Mouse (Mus musculus) forebrain, embryonic 11.5 days (tissue): ENCODE results near the gene Cxcl9. TPM values are rescaled to one million over a fixed set of nuclear protein-coding genes. Genes with fewer than 3 reads are reported as not detected.

ENCODE experiments used
- ATAC-seq: fragments of 200-750 bp; cut with Nextera tagmentation; replicated peaks from 2 replicates; pipeline ENCODE4 v1.8.0; 2017; ENCODE audit warnings: moderate TSS enrichment; ENCODE audit not compliant: low FRiP score
- DNase-seq: peaks from one replicate; pipeline ENCODE4 v3.0.0-alpha.2; 2017; ENCODE audit warnings: low spot score
- H3K27ac ChIP-seq: fragments of 300-500 bp; sonication (generic); 2 replicates; pipeline ENCODE4 v1.5.1; 2014; ENCODE audit warnings: low read depth, low read length
- H3K27me3 ChIP-seq: fragments of 300-500 bp; sonication (generic); 2 replicates; pipeline ENCODE4 v1.6.1; 2014; ENCODE audit warnings: mild to moderate bottlenecking, low read length, mixed read lengths; ENCODE audit not compliant: control insufficient read depth, insufficient read depth
- H3K36me3 ChIP-seq: fragments of 300-500 bp; sonication (generic); 2 replicates; pipeline ENCODE4 v1.6.1; 2014; ENCODE audit warnings: mild to moderate bottlenecking, low read length, moderate library complexity, mixed read lengths; ENCODE audit not compliant: control insufficient read depth, insufficient read depth
- H3K4me1 ChIP-seq: fragments of 300-500 bp; sonication (generic); replicated peaks from 2 replicates; pipeline ENCODE4 v1.6.1; 2014; ENCODE audit warnings: low read length, mixed read lengths; ENCODE audit not compliant: control insufficient read depth, insufficient read depth
- H3K4me2 ChIP-seq: fragments of 300-500 bp; sonication (generic); 2 replicates; pipeline ENCODE4 v1.6.1; 2014; ENCODE audit warnings: low read depth, mild to moderate bottlenecking, low read length, moderate library complexity, mixed read lengths; ENCODE audit not compliant: severe bottlenecking
- H3K4me3 ChIP-seq: fragments of 300-500 bp; sonication (generic); 2 replicates; pipeline ENCODE4 v1.5.1; 2014; ENCODE audit warnings: low read depth, low read length
- H3K9ac ChIP-seq: fragments of 300-500 bp; sonication (generic); 2 replicates; pipeline ENCODE4 v1.6.1; 2014; ENCODE audit warnings: low read length
- H3K9me3 ChIP-seq: fragments of 300-500 bp; sonication (generic); 2 replicates; pipeline ENCODE4 v1.6.1; 2016; ENCODE audit warnings: low read length, mixed read lengths; ENCODE audit not compliant: control insufficient read depth
- WGBS: fragments of 180-500 bp; shearing (Covaris S2); extraction: QIAGEN DNeasy Blood & Tissue Kit; methylation state at CpG from one replicate; pipeline ENCODE4 v1.1.7; 2014; 5-methylcytosine and 5-hydroxymethylcytosine counted together
- polyA plus RNA-seq: library from polyadenylated mRNA; unstranded; fragments of >200 nt; fragmentation: Nextera tagmentation; extraction: Ambion mirVana; gene quantifications from 2 replicates; pipeline ENCODE4 v1.2.1, GENCODE M21; 2014

Cxcl9 gene
- polyA plus RNA-seq, 1 experiment from 2014 or later: not detected

DNA sequence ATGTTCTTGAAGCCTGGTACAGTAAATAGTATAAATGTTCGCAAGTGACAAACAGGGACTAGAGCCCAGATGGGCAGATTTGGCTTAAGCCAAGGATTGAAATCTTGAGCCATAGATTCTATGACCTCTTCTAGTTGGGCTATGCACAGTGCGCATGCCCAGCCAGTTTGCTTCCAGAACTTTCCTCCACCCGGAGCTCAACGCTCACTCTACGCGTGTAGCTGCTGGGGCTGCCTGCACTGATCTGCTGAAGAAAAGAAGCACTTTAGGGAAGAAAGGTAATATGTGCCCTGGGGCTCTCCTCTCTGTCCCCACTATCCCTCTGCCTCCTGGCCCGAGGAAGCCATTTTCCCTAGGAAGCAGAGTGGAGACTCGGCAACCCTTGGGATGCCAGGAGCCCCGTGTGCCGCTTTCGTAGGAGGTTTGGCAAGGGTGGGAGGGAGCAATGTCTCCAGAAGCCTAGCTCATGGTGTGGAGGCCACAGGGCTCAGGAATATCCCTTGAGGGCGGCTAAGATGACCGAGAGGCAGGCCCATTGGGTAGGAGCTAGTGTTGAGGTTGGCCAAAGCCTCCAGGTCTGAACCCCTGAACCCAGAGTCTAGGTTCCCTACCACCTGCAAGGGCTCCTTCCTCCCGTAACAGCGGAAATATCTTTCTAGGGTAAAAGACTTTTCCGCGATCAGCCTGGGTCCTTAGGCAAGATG is 3.9 kb upstream of the Cxcl9 start, which contains the start of gene Art3:
Art3 (plus strand) TSS at position 193 of the 704 bp plus-strand sequence.
- Histone ChIP-seq H3K27ac (no peak within 1 kb of the TSS), H3K27me3 (no peaks in the 10 kb centered on the region), H3K36me3 (no peaks in the 10 kb centered on the region), H3K4me2 (no peak within 1 kb of the TSS), H3K9me3 (no peaks in the 10 kb centered on the region), H3K4me3 (no peak within 1 kb of the TSS), H3K4me1 (no peaks in the 10 kb centered on the region), H3K9ac (no peak within 1 kb of the TSS)
- DNase-seq (no peak), ATAC-seq (no peak)
- WGBS: 91% methylated on average over 17 of the region's 17 CpGs

DNA sequence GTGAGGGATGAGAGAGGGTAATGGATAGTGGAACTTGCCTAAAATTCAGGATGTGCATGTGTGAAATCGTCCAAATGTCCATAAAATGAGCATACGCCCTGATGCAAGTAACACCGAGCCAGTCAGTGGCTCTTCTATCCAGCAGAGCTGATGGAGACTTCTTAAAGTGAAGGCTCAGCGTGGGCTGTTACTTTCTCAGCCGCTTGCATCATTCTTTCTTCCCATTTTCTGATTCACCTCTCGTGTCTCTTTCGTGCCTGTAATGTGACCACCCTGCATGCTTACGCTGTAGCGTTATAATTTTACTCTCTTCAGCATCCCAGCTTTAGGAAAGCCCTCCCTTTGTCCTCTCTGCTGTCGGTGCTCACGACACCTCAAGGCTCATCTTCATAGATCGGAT is 3.2 kb upstream of the Cxcl9 start:
- Histone ChIP-seq H3K4me2 (no peak overlapping the region), H3K36me3 (no peaks in the 10 kb centered on the region), H3K9me3 (no peaks in the 10 kb centered on the region), H3K4me1 (no peaks in the 10 kb centered on the region), H3K27ac (no peak overlapping the region), H3K27me3 (no peaks in the 10 kb centered on the region), H3K9ac (no peak overlapping the region), H3K4me3 (no peak overlapping the region)
- DNase-seq (no peak), ATAC-seq (no peak)
- 91% methylated on average over 12 of the region's 12 CpGs for WGBS

DNA sequence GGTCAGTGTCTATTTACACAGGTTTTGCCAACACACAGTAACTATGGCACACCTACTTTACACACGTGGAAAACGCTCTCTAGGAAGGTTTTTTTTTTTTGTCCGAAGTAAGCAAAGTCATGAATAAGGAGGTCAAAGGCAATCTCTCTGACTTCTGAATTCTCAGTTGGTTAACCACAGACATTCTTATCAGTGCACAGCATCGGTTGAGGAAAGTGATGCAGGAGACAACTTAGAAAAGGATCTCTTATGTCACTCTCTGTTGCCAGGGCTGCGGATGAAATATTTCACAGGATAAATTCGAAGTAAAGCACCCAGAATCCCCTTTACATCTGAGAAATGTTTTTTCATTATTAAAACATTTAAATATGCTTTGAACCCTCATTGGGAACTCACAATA is 512 bp downstream of the Cxcl9 start:
- ATAC-seq: no peak

DNA sequence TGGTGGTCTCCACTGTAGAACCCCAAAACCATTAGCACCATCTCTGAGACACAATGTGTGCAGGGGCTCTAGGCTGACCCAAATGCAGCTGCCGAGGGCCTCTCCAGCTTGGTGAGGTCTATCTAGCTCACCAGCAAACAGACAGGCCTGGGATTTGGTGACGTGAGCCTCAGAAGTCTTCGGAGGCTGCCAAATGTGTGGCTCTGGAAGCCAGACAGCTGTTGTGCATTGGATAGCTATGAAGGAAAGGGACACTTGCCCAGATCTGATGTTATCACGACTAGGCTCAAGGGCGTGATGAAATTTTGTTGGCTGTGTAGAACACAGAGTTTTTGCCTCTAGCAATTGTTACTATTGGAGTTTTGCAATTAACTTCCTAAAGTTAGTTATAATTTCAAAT is 4.6 kb downstream of the Cxcl9 start:
- no peak overlapping the region for H3K9ac ChIP-seq
- no peaks in the 10 kb centered on the region for H3K4me1 ChIP-seq
- no peaks in the 10 kb centered on the region for H3K9me3 ChIP-seq
- 94% methylated on average over 5 of the region's 5 CpGs for WGBS
- no peak overlapping the region for H3K27ac ChIP-seq
- DNase-seq: no peak
- H3K4me2 ChIP-seq: no peak overlapping the region
- no peak overlapping the region for H3K4me3 ChIP-seq
- ATAC-seq: no peak
- no peaks in the 10 kb centered on the region for H3K36me3 ChIP-seq
- H3K27me3 ChIP-seq: no peaks in the 10 kb centered on the region

More for the DNA sequence above, 512 bp downstream of the Cxcl9 start:
- H3K9ac ChIP-seq: no peak overlapping the region
- H3K4me1 ChIP-seq: no peaks in the 10 kb centered on the region
- no peak overlapping the region for H3K27ac ChIP-seq
- no peak overlapping the region for H3K4me2 ChIP-seq
- H3K4me3 ChIP-seq: no peak overlapping the region
- DNase-seq: no peak
- H3K36me3 ChIP-seq: no peaks in the 10 kb centered on the region
- WGBS: 86% methylated on average over 6 of the region's 6 CpGs
- H3K9me3 ChIP-seq: no peaks in the 10 kb centered on the region
- H3K27me3 ChIP-seq: no peaks in the 10 kb centered on the region

DNA sequence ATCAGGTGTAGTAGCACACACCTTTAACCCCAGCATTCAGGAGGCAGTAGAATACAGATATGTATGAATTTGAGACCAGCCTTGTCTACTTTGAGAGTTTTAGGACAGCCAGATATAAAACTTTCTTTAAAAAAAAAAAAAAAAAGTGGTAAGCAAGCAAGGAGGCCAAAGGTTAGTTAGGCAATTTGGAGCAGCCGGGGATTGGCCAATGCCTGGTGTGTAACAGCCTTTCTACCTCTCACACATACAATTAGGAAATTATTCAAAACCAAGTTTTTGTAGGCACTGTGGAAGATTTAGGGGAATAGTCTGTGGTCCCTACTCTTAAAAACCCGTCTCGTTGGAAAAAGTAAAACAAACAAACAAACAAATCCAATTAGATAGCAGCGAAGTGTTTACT is 5.3 kb downstream of the Cxcl9 start:
- ATAC-seq: no peak
- no peak for DNase-seq
- H3K4me1 ChIP-seq: no peaks in the 10 kb centered on the region
- no peaks in the 10 kb centered on the region for H3K27me3 ChIP-seq
- 87% methylated on average over 4 of the region's 4 CpGs for WGBS
- H3K9me3 ChIP-seq: no peaks in the 10 kb centered on the region
- H3K9ac ChIP-seq: no peak overlapping the region
- H3K27ac ChIP-seq: no peak overlapping the region
- no peaks in the 10 kb centered on the region for H3K36me3 ChIP-seq
- H3K4me3 ChIP-seq: no peak overlapping the region
- no peak overlapping the region for H3K4me2 ChIP-seq

DNA sequence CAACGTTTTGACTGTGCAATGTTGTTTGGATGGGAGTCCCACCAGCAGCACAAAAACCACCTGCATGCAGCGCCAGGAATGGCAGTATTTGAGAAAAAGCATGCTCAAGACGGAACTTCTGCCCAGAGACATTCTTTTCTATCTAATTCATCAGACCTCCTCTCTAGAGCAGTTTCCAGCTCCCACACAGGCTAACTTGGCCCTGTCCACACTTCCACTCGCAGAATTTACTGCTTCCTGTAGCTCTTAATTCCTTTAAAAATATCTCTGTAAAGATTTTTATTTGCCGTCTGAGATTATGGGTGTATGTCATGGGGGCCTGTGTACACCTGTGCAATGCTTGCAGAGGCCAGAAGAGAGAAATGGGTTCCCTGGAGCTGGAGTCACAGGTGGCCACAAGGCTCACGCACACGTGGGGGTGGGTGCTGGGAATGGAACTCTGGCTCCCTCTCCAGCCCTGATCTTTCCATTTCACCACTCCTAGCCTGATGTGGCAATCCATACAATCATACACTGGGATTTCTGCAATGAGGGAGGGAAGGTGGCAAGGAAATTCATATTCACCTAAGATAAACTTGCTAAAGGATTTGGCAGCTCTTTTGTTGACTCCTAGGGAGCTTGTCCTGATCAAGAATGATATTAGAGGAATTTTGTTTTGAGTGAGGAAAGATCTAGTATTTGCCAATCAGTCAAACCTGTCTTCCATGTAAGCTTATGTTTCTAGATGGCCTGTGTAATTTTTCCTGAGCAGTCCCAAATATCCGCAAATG is 6.1 kb downstream of the Cxcl9 start:
- WGBS: 79% methylated on average over 8 of the region's 8 CpGs
- no peaks in the 10 kb centered on the region for H3K36me3 ChIP-seq
- H3K9ac ChIP-seq: no peak overlapping the region
- ATAC-seq: no peak
- H3K9me3 ChIP-seq: no peaks in the 10 kb centered on the region
- H3K27me3 ChIP-seq: no peaks in the 10 kb centered on the region
- no peaks in the 10 kb centered on the region for H3K4me1 ChIP-seq
- H3K27ac ChIP-seq: no peak overlapping the region
- DNase-seq: no peak
- H3K4me2 ChIP-seq: no peak overlapping the region
- H3K4me3 ChIP-seq: no peak overlapping the region

DNA sequence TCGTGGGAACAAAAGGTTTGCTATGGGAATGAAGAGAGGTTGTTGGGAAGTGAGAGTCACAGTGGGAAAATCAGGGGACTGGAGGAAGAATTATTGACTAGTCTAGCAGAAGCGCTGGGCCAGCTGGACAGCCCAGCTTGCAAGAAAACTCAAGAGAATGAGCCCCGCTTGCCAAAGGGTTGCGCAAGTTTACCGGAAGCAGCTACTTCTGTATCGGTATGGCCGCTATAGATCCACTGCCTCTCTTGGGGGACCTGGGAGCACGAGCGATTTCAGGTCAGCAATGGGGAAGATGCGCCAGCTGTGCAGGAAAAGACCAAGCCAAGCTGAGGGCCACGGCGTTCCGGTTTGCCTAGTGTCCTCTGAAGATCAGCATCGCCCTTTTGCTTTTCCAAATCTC is 9.3 kb downstream of the Cxcl9 start:
- 92% methylated on average over 14 of the region's 14 CpGs for WGBS
- DNase-seq (no peak), ATAC-seq (no peak)
- H3K36me3 ChIP-seq: no peaks in the 10 kb centered on the region
- H3K4me2 ChIP-seq: no peak overlapping the region
- no peaks in the 10 kb centered on the region for H3K27me3 ChIP-seq
- H3K27ac ChIP-seq: no peak overlapping the region
- no peaks in the 10 kb centered on the region for H3K4me1 ChIP-seq
- no peak overlapping the region for H3K4me3 ChIP-seq
- no peak overlapping the region for H3K9ac ChIP-seq
- no peaks in the 10 kb centered on the region for H3K9me3 ChIP-seq

DNA sequence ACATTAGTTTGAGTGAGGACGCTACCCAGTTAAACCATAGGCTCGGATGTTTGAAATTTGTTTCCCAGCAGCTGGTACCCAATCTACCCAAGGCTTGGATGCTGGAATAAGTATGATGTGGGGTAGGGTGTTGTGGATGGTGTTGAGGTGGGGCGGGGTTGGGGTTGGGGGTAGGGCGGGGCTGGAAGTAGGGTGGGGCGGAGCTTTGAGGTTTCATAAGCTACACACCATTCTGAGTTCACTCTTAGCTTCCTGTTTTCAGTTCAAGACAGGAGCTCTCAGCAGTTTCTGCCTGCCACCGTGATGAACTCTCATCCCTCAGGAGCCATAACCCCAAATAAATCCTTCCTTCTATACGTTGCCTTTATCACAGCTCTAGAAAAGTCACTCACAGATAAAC is 9.8 kb downstream of the Cxcl9 start:
- 87% methylated on average over 7 of the region's 7 CpGs for WGBS
- H3K9me3 ChIP-seq: no peaks in the 10 kb centered on the region
- no peaks in the 10 kb centered on the region for H3K4me1 ChIP-seq
- no peak overlapping the region for H3K4me3 ChIP-seq
- no peak overlapping the region for H3K4me2 ChIP-seq
- DNase-seq (no peak), ATAC-seq (no peak)
- H3K27ac ChIP-seq: no peak overlapping the region
- no peaks in the 10 kb centered on the region for H3K27me3 ChIP-seq
- no peak overlapping the region for H3K9ac ChIP-seq
- H3K36me3 ChIP-seq: no peaks in the 10 kb centered on the region

DNA sequence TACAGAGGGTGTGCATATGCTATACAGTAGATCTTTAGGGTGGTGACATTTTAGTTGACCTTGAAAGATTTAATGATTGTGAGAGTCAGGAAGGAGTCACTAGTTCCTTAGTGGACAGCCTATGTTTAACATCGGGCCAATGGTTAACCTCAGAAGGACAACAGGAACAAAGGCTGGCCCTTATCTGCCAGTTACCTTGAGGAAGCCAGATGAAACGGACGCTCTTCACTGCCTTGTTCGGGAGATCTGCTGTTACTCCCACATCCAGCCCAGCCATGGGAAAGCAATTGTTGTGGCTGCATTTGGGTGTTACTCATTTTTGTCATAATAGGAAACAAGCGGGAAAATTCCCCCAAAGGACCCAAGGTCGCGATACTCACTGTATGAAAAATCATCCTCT is 14.1 kb downstream of the Cxcl9 start:
- H3K27ac ChIP-seq: no peak overlapping the region
- no peaks in the 10 kb centered on the region for H3K9me3 ChIP-seq
- DNase-seq (no peak), ATAC-seq (no peak)
- 80% methylated on average over 7 of the region's 7 CpGs for WGBS
- no peak overlapping the region for H3K9ac ChIP-seq
- H3K4me1 ChIP-seq: 0 out of 2 replicates have a peak, but pooled peaks cover 1% of the 10 kb centered on the region
- H3K4me2 ChIP-seq: no peak overlapping the region
- H3K4me3 ChIP-seq: no peak overlapping the region
- H3K36me3 ChIP-seq: no peaks in the 10 kb centered on the region
- no peaks in the 10 kb centered on the region for H3K27me3 ChIP-seq
